Mouse (Mus musculus) central nervous system, embryonic 11.5 days (tissue): ENCODE data around the gene Raver2. TPM values are rescaled to one million over a fixed set of nuclear protein-coding genes. Genes with fewer than 3 reads are reported as not detected.

Experiments used
- polyA plus RNA-seq: library from polyadenylated mRNA; depleted of rRNA; stranded (reverse); fragments of >200 nt; gene quantifications from 2 replicates; pipeline ENCODE4 v1.2.3, GENCODE M21; 2012; rRNA removed

The Raver2 gene
- 10.7 and 17.8 TPM in 2 replicates for polyA plus RNA-seq

GRCm38 (mm10) chr4:101068786-101069153 is at the start of gene Raver2:
Raver2 (plus strand) TSS chr4:101068983.

GRCm38 (mm10) chr4:101020596-101020995 is 48.2 kb upstream of the Raver2 start, which contains the start of gene Gm10577:
Gm10577 (minus strand) TSS chr4:101020696.

Other genes starting within 250 kb of the Raver2 start
- not detected in 2 replicates for gene Gm10577, start 48.3 kb upstream of the Raver2 start, polyA plus RNA-seq
- 30.1 and 34.4 TPM in 2 replicates for gene Jak1, start 196.3 kb downstream of the Raver2 start, polyA plus RNA-seq